Mouse (Mus musculus) embryonic fibroblast, embryonic 13.5 days (primary cell): ENCODE results near the gene Pcdh7.
"Not testable (repeated sequence)": the region's sequence is repeated elsewhere in the genome, so short reads cannot be mapped to it uniquely, and the experiment has no call there.

Source experiments
- CTCF ChIP-seq: IDR thresholded peaks from 2 replicates; pipeline ENCODE4 v1.5.1; 2011; ENCODE audit warnings: mild to moderate bottlenecking, control low read depth, low read length, moderate library complexity, borderline replicate concordance; ENCODE audit not compliant: insufficient read depth
- POLR2A ChIP-seq: IDR thresholded peaks from 2 replicates; pipeline ENCODE4 v1.6.1; 2011; ENCODE audit warnings: low read depth, mild to moderate bottlenecking, control low read depth, low read length, moderate library complexity

GRCm38 (mm10) chr5:57676970-57677369, 40.8 kb upstream of the Pcdh7 start:
- TF ChIP-seq POLR2A, CTCF: not testable (repeated sequence)
